Mouse (Mus musculus) cerebellum, adult 2 months (tissue): Measurements from ENCODE around the gene Gm17268.

Experiments used
- CTCF ChIP-seq: fragments of 200-500 bp; IDR thresholded peaks from 2 replicates; pipeline ENCODE4 v1.5.1; 2011; ENCODE audit warnings: low read depth, mild to moderate bottlenecking, control low read depth, low read length, moderate library complexity, borderline replicate concordance; ENCODE audit not compliant: insufficient read depth
- POLR2A ChIP-seq: fragments of 200-500 bp; IDR thresholded peaks from 2 replicates; pipeline ENCODE4 v1.6.1; 2011; ENCODE audit warnings: low read length, control low read depth, borderline replicate concordance; ENCODE audit not compliant: insufficient read depth

- TF ChIP-seq CTCF (no peak), POLR2A (no peak)
Measured at GRCm38 (mm10) chr11:82057646-82058045, 19.3 kb upstream of the Gm17268 start, which contains the start of gene Ccl11.
